Mouse (Mus musculus) forebrain, postnatal 0 days (tissue): ENCODE measurements around the gene Glb1. TPM values are rescaled to one million over a fixed set of nuclear protein-coding genes. Genes with fewer than 3 reads are reported as not detected.
A peak's percentile ranks its signal among the peaks of the same experiment; 100 is the strongest.

Source experiments
- ATAC-seq: fragments of 200-750 bp; cut with Nextera tagmentation; 2 replicates; pipeline ENCODE4 v1.8.0; 2017; ENCODE audit warnings: mild to moderate bottlenecking, moderate library complexity
- DNase-seq: peaks from one replicate; pipeline ENCODE4 v3.0.0-alpha.2; 2015
- H3K27ac ChIP-seq: fragments of 300-500 bp; sonication (generic); 2 replicates; pipeline ENCODE4 v1.5.1; 2014; ENCODE audit warnings: low read depth, mild to moderate bottlenecking, antibody characterized with exemption, low read length, moderate library complexity, mixed read lengths
- H3K27me3 ChIP-seq: fragments of 300-500 bp; sonication (generic); 2 replicates; pipeline ENCODE4 v1.6.1; 2014; ENCODE audit warnings: mild to moderate bottlenecking, low read length, mixed read lengths; ENCODE audit not compliant: insufficient read depth
- H3K36me3 ChIP-seq: fragments of 300-500 bp; sonication (generic); 2 replicates; pipeline ENCODE4 v1.6.1; 2014; ENCODE audit warnings: mild to moderate bottlenecking, moderate library complexity; ENCODE audit not compliant: insufficient read depth
- H3K4me1 ChIP-seq: fragments of 300-500 bp; sonication (generic); 2 replicates; pipeline ENCODE4 v1.6.1; 2014; ENCODE audit warnings: antibody characterized with exemption; ENCODE audit not compliant: insufficient read depth
- H3K4me2 ChIP-seq: fragments of 300-500 bp; sonication (generic); 2 replicates; pipeline ENCODE4 v1.6.1; 2014; ENCODE audit warnings: low read depth, mild to moderate bottlenecking, moderate library complexity
- H3K4me3 ChIP-seq: fragments of 300-500 bp; sonication (generic); 2 replicates; pipeline ENCODE4 v1.5.1; 2014; ENCODE audit warnings: low read depth, low read length, mixed read lengths
- H3K9ac ChIP-seq: fragments of 300-500 bp; sonication (generic); 2 replicates; pipeline ENCODE4 v1.6.1; 2014; ENCODE audit warnings: mild to moderate bottlenecking
- H3K9me3 ChIP-seq: fragments of 300-500 bp; sonication (generic); 2 replicates; pipeline ENCODE4 v1.6.1; 2016; ENCODE audit warnings: low read length
- CTCF ChIP-seq: sonication (generic); IDR thresholded peaks from 2 replicates; pipeline ENCODE4 v1.5.1; 2016; ENCODE audit warnings: antibody characterized with exemption, control low read depth, low read depth
- WGBS: fragments of 180-500 bp; shearing (Covaris S2); extraction: QIAGEN DNeasy Blood & Tissue Kit; methylation state at CpG from one replicate; pipeline ENCODE4 v1.1.7; 2014; 5-methylcytosine and 5-hydroxymethylcytosine counted together
- polyA plus RNA-seq: library from polyadenylated mRNA; unstranded; fragments of >200 nt; fragmentation: Nextera tagmentation; extraction: Ambion mirVana; gene quantifications from 2 replicates; pipeline ENCODE4 v1.2.1, GENCODE M21; 2015
- total RNA-seq: library from RNA; depleted of rRNA; stranded (reverse); fragments of >200 nt; gene quantifications from 2 replicates; pipeline ENCODE4 v1.2.3, GENCODE M21; 2014

Gene Glb1
- total and polyA plus RNA-seq, 2 experiments from 2014 or later, result 26.1 to 32.3 TPM

- 92% methylated on average over 9 of the region's 9 CpGs for WGBS
- Histone ChIP-seq H3K9me3 (no peaks in the 10 kb centered on the region), H3K9ac (no peak overlapping the region), H3K36me3 (peaks cover 9% of the 10 kb centered on the region), H3K27ac (no peak overlapping the region), H3K4me2 (no peak overlapping the region), H3K27me3 (no peaks in the 10 kb centered on the region), H3K4me3 (no peak overlapping the region), H3K4me1 (no peaks in the 10 kb centered on the region)
- ATAC-seq, result no peak
- DNase-seq, result no peak
- no peak for TF ChIP-seq CTCF
Observed at GRCm38 (mm10) chr9:114412406-114412805, 11.5 kb downstream of the Glb1 start.

GRCm38 (mm10) chr9:114413866-114414265 lies 13.0 kb downstream of the Glb1 start:
- DNase-seq (no peak), ATAC-seq (no peak)
- Histone ChIP-seq H3K4me2 (no peak overlapping the region), H3K9me3 (no peaks in the 10 kb centered on the region), H3K27ac (no peak overlapping the region), H3K4me1 (no peaks in the 10 kb centered on the region), H3K27me3 (no peaks in the 10 kb centered on the region), H3K36me3 (peaks cover 4% of the 10 kb centered on the region; the same call in 1 of the 2 replicates), H3K4me3 (no peak overlapping the region), H3K9ac (no peak overlapping the region)
- no peak for TF ChIP-seq CTCF
- WGBS, result 90% methylated on average over 12 of the region's 12 CpGs

GRCm38 (mm10) chr9:114415701-114416100 lies 14.8 kb downstream of the Glb1 start:
- DNase-seq (peak; percentile 76), ATAC-seq (no peak)
- Histone ChIP-seq H3K36me3 (no peaks in the 10 kb centered on the region), H3K27me3 (no peaks in the 10 kb centered on the region), H3K4me1 (no peaks in the 10 kb centered on the region), H3K4me2 (no peak overlapping the region), H3K27ac (no peak overlapping the region), H3K9me3 (no peaks in the 10 kb centered on the region), H3K9ac (no peak overlapping the region), H3K4me3 (no peak overlapping the region)
- TF ChIP-seq CTCF, result peak; percentile 90
- 27% methylated on average over 11 of the region's 11 CpGs for WGBS

- Histone ChIP-seq H3K9me3 (no peaks in the 10 kb centered on the region), H3K9ac (no peak overlapping the region), H3K4me1 (no peaks in the 10 kb centered on the region), H3K4me3 (no peak overlapping the region), H3K36me3 (no peaks in the 10 kb centered on the region), H3K27ac (no peak overlapping the region), H3K27me3 (no peaks in the 10 kb centered on the region), H3K4me2 (no peak overlapping the region)
- DNase-seq (no peak), ATAC-seq (no peak)
- 95% methylated on average over 21 of the region's 21 CpGs for WGBS
- TF ChIP-seq CTCF, result no peak
Observed at GRCm38 (mm10) chr9:114416646-114417517, 16.0 kb downstream of the Glb1 start.

- TF ChIP-seq CTCF, result peak; percentile 65
- Histone ChIP-seq H3K4me3 (no peak overlapping the region), H3K4me2 (no peak overlapping the region), H3K27ac (no peak overlapping the region), H3K27me3 (no peaks in the 10 kb centered on the region), H3K36me3 (no peaks in the 10 kb centered on the region), H3K4me1 (no peaks in the 10 kb centered on the region), H3K9me3 (no peaks in the 10 kb centered on the region), H3K9ac (no peak overlapping the region)
- 90% methylated on average over 7 of the region's 7 CpGs for WGBS
- ATAC-seq, result no peak
- peak; percentile 46 for DNase-seq
Observed at GRCm38 (mm10) chr9:114418187-114418586, 17.3 kb downstream of the Glb1 start.

- Histone ChIP-seq H3K27ac (no peak overlapping the region), H3K9me3 (no peaks in the 10 kb centered on the region), H3K4me2 (no peak overlapping the region), H3K4me1 (no peaks in the 10 kb centered on the region), H3K27me3 (no peaks in the 10 kb centered on the region), H3K9ac (no peak overlapping the region), H3K36me3 (0 out of 2 replicates have a peak, but pooled peaks cover under 1% of the 10 kb centered on the region), H3K4me3 (no peak overlapping the region)
- ATAC-seq, result no peak
- no peak for DNase-seq
- TF ChIP-seq CTCF, result no peak
- 77% methylated on average over 8 of the region's 8 CpGs for WGBS
Observed at GRCm38 (mm10) chr9:114420443-114420842, 19.6 kb downstream of the Glb1 start.

GRCm38 (mm10) chr9:114421045-114421444 lies 20.2 kb downstream of the Glb1 start:
- H3K36me3 ChIP-seq, result peaks cover 3% of the 10 kb centered on the region; the same call in 1 of the 2 replicates
- H3K9me3 ChIP-seq, result no peaks in the 10 kb centered on the region
- no peak overlapping the region for H3K9ac ChIP-seq
- H3K4me2 ChIP-seq, result no peak overlapping the region
- H3K4me1 ChIP-seq, result no peaks in the 10 kb centered on the region
- H3K4me3 ChIP-seq, result no peak overlapping the region
- ATAC-seq, result no peak
- H3K27me3 ChIP-seq, result no peaks in the 10 kb centered on the region
- no peak for TF ChIP-seq CTCF
- WGBS, result 74% methylated on average over 3 of the region's 3 CpGs
- no peak overlapping the region for H3K27ac ChIP-seq
- DNase-seq, result no peak
